Mouse (Mus musculus) macrophage (primary cell): ENCODE data around the gene Dcaf5. TPM values are rescaled to one million over a fixed set of nuclear protein-coding genes. Genes with fewer than 3 reads are reported as not detected.
"Not testable (repeated sequence)": the region's sequence is repeated elsewhere in the genome, so short reads cannot be mapped to it uniquely, and the experiment has no call there.

Experiments
- H3K27ac ChIP-seq: fragments of 350-480 bp; formaldehyde crosslinking; 2 replicates; pipeline ENCODE4 v1.9.0; 2021
- H3K36me3 ChIP-seq: fragments of 350-480 bp; formaldehyde crosslinking; 2 replicates; pipeline ENCODE4 v1.9.0; 2021; ENCODE audit errors: inconsistent target
- H3K4me3 ChIP-seq: fragments of 350-480 bp; formaldehyde crosslinking; 2 replicates; pipeline ENCODE4 v1.9.0; 2021; ENCODE audit errors: inconsistent target
- H3K79me2 ChIP-seq: fragments of 350-480 bp; formaldehyde crosslinking; 2 replicates; pipeline ENCODE4 v1.9.0; 2021; ENCODE audit errors: inconsistent target
- WGBS: methylation state at CpG from one replicate; pipeline ENCODE4 v1.1.7; 2026; ENCODE audit warnings: inconsistent platforms; ENCODE audit not compliant: missing documents; 5-methylcytosine and 5-hydroxymethylcytosine counted together
- polyA plus RNA-seq: library from polyadenylated mRNA; stranded (reverse); fragments of 250-400 nt; gene quantifications from 3 replicates; pipeline ENCODE4 v1.2.4, GENCODE M21; 2018; ENCODE audit warnings: inconsistent platforms
- total RNA-seq, 78 experiments: library from RNA; depleted of rRNA; stranded (reverse); fragments of 250-400 nt; gene quantifications; 1 replicate in 9 of 78; 2 replicates in 24 of 78; 3 replicates in 43 of 78; 4 replicates in 2 of 78; pipeline ENCODE4 v1.2.4; 2018; ENCODE audit warnings: inconsistent platforms in 56 of 78

The Dcaf5 gene
- 10 to 100 TPM in 23 of 26 experiments, 1 to 10 TPM in 3; 3.6 to 46.3 (median 31.4) TPM for total RNA-seq (2018; cell fraction: chromatin; rRNA removed)
- 10 to 100 TPM in 22 of 26 experiments, 1 to 10 TPM in 4; 5.5 to 23.6 (median 17.8) TPM for total RNA-seq (2018; cell fraction: cytosol; rRNA removed)
- total RNA-seq (2018; cell fraction: nucleus; rRNA removed), result 10 to 100 TPM in 21 of 26 experiments, 1 to 10 TPM in 5; 5.4 to 44.9 (median 24.4) TPM
- polyA plus RNA-seq, result 12.4 to 17.4 TPM (median 12.8 TPM) in 3 replicates

- Histone ChIP-seq H3K27ac (peak within 1 kb of the TSS; percentile 48), H3K36me3 (no peaks in the 10 kb centered on the region), H3K79me2 (peaks cover 44% of the 10 kb centered on the region), H3K4me3 (peak within 1 kb of the TSS; percentile 75)
- 1% methylated on average over 50 of the region's 79 CpGs for WGBS
Observed at GRCm38 (mm10) chr12:80436336-80436976, at the start of gene Dcaf5. TSS of gene Dcaf5 (minus strand) at chr12:80436601.

GRCm38 (mm10) chr12:80483397-80483796, 47.0 kb upstream of the Dcaf5 start:
- 89% methylated on average over 1 of the region's 3 CpGs for WGBS

GRCm38 (mm10) chr12:80479986-80480385, 43.6 kb upstream of the Dcaf5 start:
- no peak overlapping the region for H3K4me3 ChIP-seq
- 98% methylated on average over 3 of the region's 3 CpGs for WGBS
- 0 out of 2 replicates have a peak, but pooled peaks cover 4% of the 10 kb centered on the region for H3K36me3 ChIP-seq
- H3K27ac ChIP-seq, result no peak overlapping the region
- no peaks in the 10 kb centered on the region for H3K79me2 ChIP-seq

More at GRCm38 (mm10) chr12:80483397-80483796, 47.0 kb upstream of the Dcaf5 start:
- no peaks in the 10 kb centered on the region for H3K79me2 ChIP-seq
- H3K27ac ChIP-seq, result no peak overlapping the region
- H3K4me3 ChIP-seq, result no peak overlapping the region
- 0 out of 2 replicates have a peak, but pooled peaks cover 4% of the 10 kb centered on the region for H3K36me3 ChIP-seq

GRCm38 (mm10) chr12:80473731-80474130, 37.3 kb upstream of the Dcaf5 start:
- H3K36me3 ChIP-seq, result no peaks in the 10 kb centered on the region
- no peak overlapping the region for H3K27ac ChIP-seq
- WGBS, result 72% methylated on average over 3 of the region's 3 CpGs
- H3K4me3 ChIP-seq, result no peak overlapping the region
- no peaks in the 10 kb centered on the region; the same call in 1 of the 2 replicates for H3K79me2 ChIP-seq

GRCm38 (mm10) chr12:80471926-80472325, 35.5 kb upstream of the Dcaf5 start:
- no peak overlapping the region for H3K27ac ChIP-seq
- no peaks in the 10 kb centered on the region for H3K36me3 ChIP-seq
- 59% methylated on average over 4 of the region's 4 CpGs for WGBS
- no peak overlapping the region for H3K4me3 ChIP-seq
- H3K79me2 ChIP-seq, result no peaks in the 10 kb centered on the region; the same call in 1 of the 2 replicates

GRCm38 (mm10) chr12:80470206-80470605, 33.8 kb upstream of the Dcaf5 start:
- no peak overlapping the region for H3K27ac ChIP-seq
- H3K79me2 ChIP-seq, result no peaks in the 10 kb centered on the region; the same call in 1 of the 2 replicates
- H3K4me3 ChIP-seq, result no peak overlapping the region
- H3K36me3 ChIP-seq, result no peaks in the 10 kb centered on the region
- 96% methylated on average over 2 of the region's 2 CpGs for WGBS

GRCm38 (mm10) chr12:80463666-80464269, 27.4 kb upstream of the Dcaf5 start:
- WGBS, result 29% methylated on average over 15 of the region's 17 CpGs

GRCm38 (mm10) chr12:80462942-80463651, 26.7 kb upstream of the Dcaf5 start, which contains the start of gene Exd2:
TSS of gene Exd2 (plus strand) at chr12:80463095.
- H3K27ac ChIP-seq, result no peak within 1 kb of the TSS
- WGBS, result under 1% methylated on average over 45 of the region's 45 CpGs

More at GRCm38 (mm10) chr12:80463666-80464269, 27.4 kb upstream of the Dcaf5 start:
- no peaks in the 10 kb centered on the region for H3K79me2 ChIP-seq
- H3K4me3 ChIP-seq, result peak overlapping the region; percentile 49
- H3K36me3 ChIP-seq, result no peaks in the 10 kb centered on the region
- no peak overlapping the region for H3K27ac ChIP-seq

GRCm38 (mm10) chr12:80462292-80462896, 26.0 kb upstream of the Dcaf5 start:
- not testable (repeated sequence) for H3K79me2 ChIP-seq, H3K36me3 ChIP-seq, H3K27ac ChIP-seq
- 28% methylated on average over 3 of the region's 10 CpGs for WGBS
- peak overlapping the region; percentile 49 for H3K4me3 ChIP-seq

More at GRCm38 (mm10) chr12:80462942-80463651, 26.7 kb upstream of the Dcaf5 start, which contains the start of gene Exd2:
- peak within 1 kb of the TSS; percentile 49 for H3K4me3 ChIP-seq
- no peaks in the 10 kb centered on the region for H3K36me3 ChIP-seq
- no peaks in the 10 kb centered on the region for H3K79me2 ChIP-seq

- Histone ChIP-seq H3K27ac (no peak overlapping the region), H3K4me3 (no peak overlapping the region), H3K36me3 (no peaks in the 10 kb centered on the region), H3K79me2 (no peaks in the 10 kb centered on the region)
- WGBS, result 92% methylated on average over 2 of the region's 5 CpGs
Observed at GRCm38 (mm10) chr12:80458033-80458432, 21.6 kb upstream of the Dcaf5 start.

GRCm38 (mm10) chr12:80453506-80453905, 17.1 kb upstream of the Dcaf5 start:
- H3K79me2 ChIP-seq, result no peaks in the 10 kb centered on the region
- H3K36me3 ChIP-seq, result no peaks in the 10 kb centered on the region
- H3K4me3 ChIP-seq, result no peak overlapping the region
- no peak overlapping the region for H3K27ac ChIP-seq
- WGBS, result 80% methylated on average over 1 of the region's 1 CpGs

GRCm38 (mm10) chr12:80444525-80445109, 8.2 kb upstream of the Dcaf5 start:
- no peaks in the 10 kb centered on the region for H3K79me2 ChIP-seq
- no peak overlapping the region for H3K4me3 ChIP-seq
- H3K36me3 ChIP-seq, result no peaks in the 10 kb centered on the region
- no peak overlapping the region for H3K27ac ChIP-seq
- 90% methylated on average over 8 of the region's 9 CpGs for WGBS

GRCm38 (mm10) chr12:80440957-80441356, 4.6 kb upstream of the Dcaf5 start:
- Histone ChIP-seq H3K79me2 (peaks cover under 1% of the 10 kb centered on the region; the same call in 1 of the 2 replicates), H3K27ac (no peak overlapping the region), H3K4me3 (no peak overlapping the region), H3K36me3 (no peaks in the 10 kb centered on the region)
- WGBS, result 92% methylated on average over 2 of the region's 2 CpGs
